Mouse (Mus musculus) midbrain, embryonic 14.5 days (tissue): ENCODE results near the gene Ppp1r1b. TPM values are rescaled to one million over a fixed set of nuclear protein-coding genes. Genes with fewer than 3 reads are reported as not detected.

Experiments
- ATAC-seq: fragments of 200-750 bp; cut with Nextera tagmentation; 2 replicates; pipeline ENCODE4 v1.8.0; 2017; ENCODE audit warnings: moderate number of reproducible peaks, moderate library complexity; ENCODE audit not compliant: low FRiP score, low TSS enrichment
- DNase-seq: peaks from one replicate; pipeline ENCODE4 v3.0.0-alpha.2; 2015
- H3K27ac ChIP-seq: fragments of 300-500 bp; sonication (generic); replicated peaks from 2 replicates; pipeline ENCODE4 v1.5.1; 2014; ENCODE audit warnings: mild to moderate bottlenecking, low read depth, low read length, moderate library complexity
- H3K27me3 ChIP-seq: fragments of 300-500 bp; sonication (generic); 2 replicates; pipeline ENCODE4 v1.6.1; 2014; ENCODE audit warnings: low read length, control low read depth, mixed read lengths; ENCODE audit not compliant: control insufficient read depth, insufficient read depth
- H3K36me3 ChIP-seq: fragments of 300-500 bp; sonication (generic); 2 replicates; pipeline ENCODE4 v1.6.1; 2014; ENCODE audit warnings: low read length, control low read depth; ENCODE audit not compliant: control insufficient read depth, insufficient read depth
- H3K4me1 ChIP-seq: fragments of 300-500 bp; sonication (generic); 2 replicates; pipeline ENCODE4 v1.6.1; 2014; ENCODE audit warnings: mild to moderate bottlenecking, antibody characterized with exemption, low read length, control low read depth; ENCODE audit not compliant: control insufficient read depth, insufficient read depth
- H3K4me2 ChIP-seq: fragments of 300-500 bp; sonication (generic); 2 replicates; pipeline ENCODE4 v1.6.1; 2014; ENCODE audit warnings: mild to moderate bottlenecking, low read length, moderate library complexity
- H3K4me3 ChIP-seq: fragments of 300-500 bp; sonication (generic); replicated peaks from 2 replicates; pipeline ENCODE4 v1.5.1; 2014; ENCODE audit warnings: low read depth, low read length
- H3K9ac ChIP-seq: fragments of 300-500 bp; sonication (generic); replicated peaks from 2 replicates; pipeline ENCODE4 v1.6.1; 2014; ENCODE audit warnings: mild to moderate bottlenecking, low read length, moderate library complexity
- H3K9me3 ChIP-seq: fragments of 300-500 bp; sonication (generic); 2 replicates; pipeline ENCODE4 v1.6.1; 2016; ENCODE audit warnings: low read length, control low read depth, mixed read lengths; ENCODE audit not compliant: control insufficient read depth
- WGBS: fragments of 180-500 bp; shearing (Covaris S2); extraction: QIAGEN DNeasy Blood & Tissue Kit; methylation state at CpG from one replicate; pipeline ENCODE4 v1.1.7; 2014; 5-methylcytosine and 5-hydroxymethylcytosine counted together
- polyA plus RNA-seq: library from polyadenylated mRNA; unstranded; fragments of >200 nt; fragmentation: Nextera tagmentation; extraction: Ambion mirVana; gene quantifications from 2 replicates; pipeline ENCODE4 v1.2.1, GENCODE M21; 2014

Gene Ppp1r1b
- polyA plus RNA-seq, 1 experiment from 2014 or later = 0.95 TPM

GRCm38 (mm10) chr11:98339071-98339501, 9.1 kb upstream of the Ppp1r1b start:
- H3K9ac ChIP-seq = peak overlapping the region; percentile 60
- DNase-seq (peak; percentile 72), ATAC-seq (0 out of 2 replicates have a peak, but pooled peaks have one; percentile 31)
- peak overlapping the region; percentile 47 for H3K4me3 ChIP-seq
- WGBS = under 1% methylated on average over 19 of the region's 19 CpGs
- H3K4me2 ChIP-seq = peak overlapping the region; percentile 94
- H3K4me1 ChIP-seq = peaks cover 29% of the 10 kb centered on the region
- peak overlapping the region; percentile 82 for H3K27ac ChIP-seq
- no peaks in the 10 kb centered on the region for H3K36me3 ChIP-seq
- no peaks in the 10 kb centered on the region for H3K9me3 ChIP-seq
- H3K27me3 ChIP-seq = peaks cover 74% of the 10 kb centered on the region

DNA sequence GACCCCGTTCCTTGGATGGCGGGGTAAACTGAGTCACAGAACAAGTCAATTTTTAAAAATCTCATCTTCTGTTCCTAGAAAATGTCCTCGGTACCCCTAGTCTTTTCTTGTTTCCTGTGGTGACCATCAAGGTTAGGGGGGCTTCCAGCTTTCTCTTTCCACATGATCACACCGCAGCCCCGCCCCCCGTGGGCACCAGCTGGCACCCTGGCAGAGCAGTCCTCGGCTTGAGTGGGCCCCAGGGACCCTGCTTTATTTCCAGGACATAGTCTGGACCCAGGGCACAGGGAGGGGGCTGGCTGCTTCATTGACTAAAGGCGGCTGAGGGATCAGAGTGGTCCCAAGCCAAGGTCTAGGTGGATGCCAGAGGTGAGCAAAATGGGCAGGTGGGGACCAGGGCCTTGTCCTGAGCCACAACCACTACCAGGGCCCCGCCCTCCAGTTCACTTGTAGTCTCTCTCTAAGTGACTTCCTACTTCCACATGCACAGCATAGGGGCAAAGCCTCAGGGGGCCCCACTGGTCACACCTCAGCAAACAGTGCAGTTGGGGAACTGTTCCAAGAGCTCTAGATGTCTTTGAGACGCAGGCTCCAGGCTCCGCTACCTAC, 8.4 kb upstream of the Ppp1r1b start:
- ATAC-seq (no peak), DNase-seq (peak; percentile 40)
- peaks cover 24% of the 10 kb centered on the region for H3K4me1 ChIP-seq
- 7% methylated on average over 11 of the region's 11 CpGs for whole genome bisulfite sequencing
- H3K27me3 ChIP-seq = peaks cover 67% of the 10 kb centered on the region
- H3K36me3 ChIP-seq = no peaks in the 10 kb centered on the region
- no peaks in the 10 kb centered on the region for H3K9me3 ChIP-seq
- H3K27ac ChIP-seq = peak overlapping the region; percentile 82
- peak overlapping the region; percentile 94 for H3K4me2 ChIP-seq
- peak overlapping the region; percentile 47 for H3K4me3 ChIP-seq
- peak overlapping the region; percentile 60 for H3K9ac ChIP-seq

DNA sequence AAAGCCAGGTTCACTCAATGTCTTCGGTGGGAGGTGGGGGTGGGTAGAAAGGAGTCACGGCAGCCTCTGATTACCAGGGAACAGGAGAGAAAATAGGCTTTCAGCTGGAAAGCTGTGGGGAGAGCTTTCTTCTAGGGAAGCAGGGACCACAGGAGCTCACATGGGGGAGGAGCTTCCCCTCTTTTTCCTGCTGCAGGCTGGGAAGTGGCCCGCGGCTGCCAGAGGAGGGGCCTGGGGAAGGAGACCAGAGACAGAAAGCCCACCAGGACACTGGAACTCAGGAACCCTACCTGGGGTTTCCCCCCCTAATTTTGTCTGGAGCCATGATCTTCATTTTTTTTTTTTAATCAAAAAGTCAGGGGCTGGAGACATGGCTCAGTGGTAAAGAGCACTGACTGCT, 7.6 kb upstream of the Ppp1r1b start:
- Histone ChIP-seq H3K4me1 (peaks cover 24% of the 10 kb centered on the region), H3K27me3 (peaks cover 59% of the 10 kb centered on the region), H3K36me3 (no peaks in the 10 kb centered on the region), H3K4me2 (no peak overlapping the region), H3K9ac (no peak overlapping the region), H3K27ac (no peak overlapping the region), H3K4me3 (no peak overlapping the region), H3K9me3 (no peaks in the 10 kb centered on the region)
- DNase-seq (no peak), ATAC-seq (no peak)
- 7% methylated on average over 4 of the region's 4 CpGs for WGBS

DNA sequence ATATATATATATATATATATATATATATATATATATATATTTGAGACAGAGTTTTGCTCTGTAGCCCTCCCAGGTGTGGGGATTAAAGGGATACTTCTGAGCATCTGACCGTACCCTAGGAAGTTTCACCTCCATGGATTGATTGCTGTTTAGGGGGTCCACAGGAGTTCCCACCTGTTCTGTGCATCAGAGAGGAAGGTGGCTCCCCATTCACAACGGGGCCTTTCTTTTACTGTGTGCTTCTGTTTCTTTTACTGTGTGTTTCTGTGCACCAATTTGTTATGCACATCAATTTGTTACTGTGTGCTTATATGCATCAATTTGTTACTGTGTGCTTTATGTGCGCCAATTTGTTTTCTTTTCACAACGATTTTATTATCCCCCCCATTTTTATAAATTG, 7.0 kb upstream of the Ppp1r1b start:
- H3K36me3 ChIP-seq = no peaks in the 10 kb centered on the region
- 56% methylated on average over 4 of the region's 4 CpGs for whole genome bisulfite sequencing
- no peak overlapping the region for H3K27ac ChIP-seq
- H3K4me3 ChIP-seq = no peak overlapping the region
- peaks cover 56% of the 10 kb centered on the region for H3K27me3 ChIP-seq
- no peak for DNase-seq
- no peaks in the 10 kb centered on the region for H3K9me3 ChIP-seq
- no peak for ATAC-seq
- no peak overlapping the region for H3K4me2 ChIP-seq
- H3K9ac ChIP-seq = no peak overlapping the region
- H3K4me1 ChIP-seq = peaks cover 24% of the 10 kb centered on the region

- peaks cover 24% of the 10 kb centered on the region for H3K4me1 ChIP-seq
- H3K27ac ChIP-seq = peak overlapping the region; percentile 55; the same call in 1 of the 2 replicates
- WGBS = 1% methylated on average over 29 of the region's 29 CpGs
- H3K9me3 ChIP-seq = no peaks in the 10 kb centered on the region
- H3K4me3 ChIP-seq = no peak overlapping the region
- peaks cover 56% of the 10 kb centered on the region for H3K27me3 ChIP-seq
- H3K36me3 ChIP-seq = no peaks in the 10 kb centered on the region
- no peak overlapping the region for H3K9ac ChIP-seq
- H3K4me2 ChIP-seq = peak overlapping the region; percentile 47
- peak; percentile 38 for ATAC-seq
- peak; percentile 95 for DNase-seq
These were observed 5.9 kb upstream of the Ppp1r1b start for GRCm38 (mm10) chr11:98342000-98342945.

GRCm38 (mm10) chr11:98345253-98345652, 3.0 kb upstream of the Ppp1r1b start:
- H3K36me3 ChIP-seq = no peaks in the 10 kb centered on the region
- H3K9me3 ChIP-seq = no peaks in the 10 kb centered on the region
- peak overlapping the region; percentile 35 for H3K4me2 ChIP-seq
- H3K27me3 ChIP-seq = peaks cover 63% of the 10 kb centered on the region
- H3K4me3 ChIP-seq = no peak overlapping the region
- no peak overlapping the region for H3K27ac ChIP-seq
- peaks cover 13% of the 10 kb centered on the region for H3K4me1 ChIP-seq
- 2% methylated on average over 14 of the region's 14 CpGs for WGBS
- DNase-seq (peak; percentile 88), ATAC-seq (no peak)
- H3K9ac ChIP-seq = no peak overlapping the region

DNA sequence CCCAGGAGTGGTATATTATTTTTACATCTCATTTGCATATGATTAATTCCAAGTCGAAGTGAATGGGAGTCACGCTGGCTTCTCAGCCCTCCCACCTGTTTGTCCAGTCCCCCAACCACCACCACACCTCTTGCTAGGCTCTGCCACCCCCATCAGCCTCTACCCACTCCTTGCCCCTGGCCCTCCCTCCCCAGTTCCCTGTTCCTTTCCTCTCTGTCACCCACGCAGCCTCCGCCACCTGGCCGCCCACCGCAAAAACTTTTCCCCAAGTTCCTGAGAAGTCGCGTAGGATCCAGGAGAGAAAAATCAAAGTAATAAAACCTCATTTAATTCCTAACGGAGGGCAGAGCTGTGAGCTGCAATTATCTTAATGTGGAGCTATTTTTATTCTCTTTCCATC, 2.0 kb upstream of the Ppp1r1b start:
- peaks cover 66% of the 10 kb centered on the region for H3K27me3 ChIP-seq
- peaks cover 13% of the 10 kb centered on the region for H3K4me1 ChIP-seq
- no peak overlapping the region for H3K4me3 ChIP-seq
- H3K36me3 ChIP-seq = no peaks in the 10 kb centered on the region
- H3K9ac ChIP-seq = no peak overlapping the region
- ATAC-seq (no peak), DNase-seq (no peak)
- WGBS = 5% methylated on average over 9 of the region's 9 CpGs
- no peak overlapping the region for H3K4me2 ChIP-seq
- H3K9me3 ChIP-seq = no peaks in the 10 kb centered on the region
- H3K27ac ChIP-seq = no peak overlapping the region

DNA sequence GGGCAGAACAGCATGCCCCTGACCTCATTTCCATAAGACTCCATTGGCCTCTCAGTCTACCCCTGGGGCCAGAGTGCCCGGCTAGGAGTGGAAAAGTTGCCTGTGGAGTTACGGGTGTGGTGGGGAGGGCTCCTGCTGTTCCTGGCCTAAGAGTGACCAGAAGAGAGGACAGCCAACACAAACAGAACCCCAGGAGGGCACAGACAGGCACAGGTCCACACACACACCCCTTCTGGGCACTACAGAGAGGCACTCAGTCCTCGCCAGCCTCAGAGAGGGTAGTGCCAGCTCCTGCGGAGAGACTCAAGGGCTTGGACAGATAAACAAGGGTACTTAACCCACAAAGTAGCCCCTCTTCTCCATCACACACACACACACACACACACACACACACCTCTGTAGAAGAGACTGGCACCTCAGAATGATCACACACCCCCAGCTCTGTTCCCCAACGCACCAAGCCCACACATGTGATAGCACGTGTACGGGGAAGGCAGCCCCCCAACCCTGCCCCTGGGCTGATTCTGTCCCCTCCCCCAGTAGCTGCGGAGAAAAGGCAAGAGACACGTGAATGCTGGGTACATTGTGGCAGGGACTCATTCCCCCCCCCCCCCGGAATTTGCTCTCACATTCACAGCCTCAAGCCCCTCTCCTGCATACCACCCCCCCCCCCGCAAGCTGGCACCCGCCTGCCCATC, 670 bp upstream of the Ppp1r1b start:
- Histone ChIP-seq H3K9me3 (no peaks in the 10 kb centered on the region), H3K4me3 (peak overlapping the region; percentile 43), H3K27me3 (peaks cover 66% of the 10 kb centered on the region), H3K9ac (no peak overlapping the region), H3K27ac (no peak overlapping the region), H3K4me1 (peaks cover 5% of the 10 kb centered on the region), H3K4me2 (peak overlapping the region; percentile 74), H3K36me3 (no peaks in the 10 kb centered on the region)
- DNase-seq (no peak), ATAC-seq (no peak)
- WGBS = 6% methylated on average over 10 of the region's 12 CpGs
